Mouse (Mus musculus) limb, embryonic 11.5 days (tissue): Measurements from ENCODE around the gene March9. TPM values are rescaled to one million over a fixed set of nuclear protein-coding genes. Genes with fewer than 3 reads are reported as not detected.

ENCODE experiments used
- ATAC-seq: fragments of 200-750 bp; cut with Nextera tagmentation; 2 replicates; pipeline ENCODE4 v1.8.0; 2017; ENCODE audit warnings: low read depth; ENCODE audit not compliant: insufficient number of reproducible peaks, low FRiP score, low TSS enrichment
- DNase-seq: peaks from one replicate; pipeline ENCODE4 v3.0.0-alpha.2; 2015; ENCODE audit warnings: low spot score
- H3K27ac ChIP-seq: fragments of 300-500 bp; sonication (generic); replicated peaks from 2 replicates; pipeline ENCODE4 v1.5.1; 2014; ENCODE audit warnings: low read depth, mild to moderate bottlenecking, low read length
- H3K27me3 ChIP-seq: fragments of 300-500 bp; sonication (generic); 2 replicates; pipeline ENCODE4 v1.6.1; 2014; ENCODE audit warnings: mild to moderate bottlenecking, low read length, mixed read lengths; ENCODE audit not compliant: control insufficient read depth, insufficient read depth
- H3K36me3 ChIP-seq: fragments of 300-500 bp; sonication (generic); 2 replicates; pipeline ENCODE4 v1.6.1; 2014; ENCODE audit warnings: mild to moderate bottlenecking, low read length, moderate library complexity, mixed read lengths; ENCODE audit not compliant: control insufficient read depth, insufficient read depth
- H3K4me1 ChIP-seq: fragments of 300-500 bp; sonication (generic); 2 replicates; pipeline ENCODE4 v1.6.1; 2014; ENCODE audit warnings: low read length, mixed read lengths; ENCODE audit not compliant: control insufficient read depth, insufficient read depth
- H3K4me2 ChIP-seq: fragments of 300-500 bp; sonication (generic); 2 replicates; pipeline ENCODE4 v1.6.1; 2014; ENCODE audit warnings: low read depth, mild to moderate bottlenecking, moderate library complexity; ENCODE audit not compliant: severe bottlenecking
- H3K4me3 ChIP-seq: fragments of 300-500 bp; sonication (generic); 2 replicates; pipeline ENCODE4 v1.5.1; 2014; ENCODE audit warnings: low read depth, low read length
- H3K9ac ChIP-seq: fragments of 300-500 bp; sonication (generic); 2 replicates; pipeline ENCODE4 v1.6.1; 2014; ENCODE audit warnings: mild to moderate bottlenecking, low read length
- H3K9me3 ChIP-seq: fragments of 300-500 bp; sonication (generic); 2 replicates; pipeline ENCODE4 v1.6.1; 2016; ENCODE audit warnings: low read length; ENCODE audit not compliant: control insufficient read depth
- WGBS: fragments of 180-500 bp; shearing (Covaris S2); extraction: QIAGEN DNeasy Blood & Tissue Kit; methylation state at CpG from one replicate; pipeline ENCODE4 v1.1.7; 2014; 5-methylcytosine and 5-hydroxymethylcytosine counted together
- polyA plus RNA-seq: library from polyadenylated mRNA; unstranded; fragments of >200 nt; fragmentation: Nextera tagmentation; extraction: Ambion mirVana; gene quantifications from 2 replicates; pipeline ENCODE4 v1.2.1, GENCODE M21; 2014

Gene March9
- polyA plus RNA-seq, 1 experiment from 2014 or later: 1.6 TPM

- Histone ChIP-seq H3K27ac (peak overlapping the region; percentile 71), H3K4me1 (peaks cover 11% of the 10 kb centered on the region), H3K9me3 (no peaks in the 10 kb centered on the region), H3K9ac (peak overlapping the region; percentile 73), H3K4me2 (peak overlapping the region; percentile 89), H3K4me3 (peak overlapping the region; percentile 66), H3K27me3 (no peaks in the 10 kb centered on the region), H3K36me3 (peaks cover 32% of the 10 kb centered on the region)
- WGBS: 8% methylated on average over 30 of the region's 30 CpGs
- ATAC-seq (peak; percentile 62; the same call in 1 of the 2 replicates), DNase-seq (peak; percentile 55)
Measured at GRCm38 (mm10) chr10:127069281-127070189, 9.6 kb upstream of the March9 start.

GRCm38 (mm10) chr10:127068360-127069038 lies 8.5 kb upstream of the March9 start:
- H3K27ac ChIP-seq: peak overlapping the region; percentile 56; the same call in 1 of the 2 replicates
- H3K4me3 ChIP-seq: peak overlapping the region; percentile 66
- H3K9me3 ChIP-seq: no peaks in the 10 kb centered on the region
- DNase-seq: no peak
- peak overlapping the region; percentile 73 for H3K9ac ChIP-seq
- H3K36me3 ChIP-seq: peaks cover 32% of the 10 kb centered on the region
- H3K4me1 ChIP-seq: peaks cover 11% of the 10 kb centered on the region
- ATAC-seq: no peak
- H3K4me2 ChIP-seq: peak overlapping the region; percentile 89
- WGBS: 80% methylated on average over 9 of the region's 9 CpGs
- no peaks in the 10 kb centered on the region for H3K27me3 ChIP-seq

DNA sequence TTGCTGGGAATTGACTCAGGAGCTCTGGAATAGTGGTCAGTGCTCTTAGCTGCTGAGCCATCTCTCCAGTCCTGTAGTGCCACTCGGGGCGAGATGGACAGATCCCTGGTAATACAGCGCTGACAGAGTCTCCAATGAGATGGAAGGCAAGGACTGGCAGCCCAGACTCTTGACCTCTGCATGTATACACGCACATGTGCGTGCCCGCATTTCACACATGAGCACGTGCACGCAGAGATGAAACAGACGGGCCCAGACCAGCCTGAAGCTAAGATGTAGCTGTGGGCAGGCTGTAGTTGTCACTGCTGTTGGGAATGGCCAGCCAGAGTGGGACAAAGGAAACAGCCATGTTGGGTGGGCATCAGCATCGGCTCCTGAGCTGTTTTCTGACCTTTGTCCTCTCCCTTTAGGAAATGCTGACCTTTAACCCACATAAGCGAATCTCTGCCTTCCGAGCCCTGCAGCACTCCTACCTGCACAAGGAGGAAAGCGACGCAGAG lies 6.6 kb upstream of the March9 start:
- no peak overlapping the region for H3K4me3 ChIP-seq
- DNase-seq (no peak), ATAC-seq (no peak)
- H3K9me3 ChIP-seq: no peaks in the 10 kb centered on the region
- no peak overlapping the region for H3K27ac ChIP-seq
- peak overlapping the region; percentile 8; the same call in 1 of the 2 replicates for H3K4me2 ChIP-seq
- H3K9ac ChIP-seq: no peak overlapping the region
- H3K4me1 ChIP-seq: peaks cover 11% of the 10 kb centered on the region
- 91% methylated on average over 14 of the region's 14 CpGs for WGBS
- H3K27me3 ChIP-seq: 0 out of 2 replicates have a peak, but pooled peaks cover 2% of the 10 kb centered on the region
- peaks cover 32% of the 10 kb centered on the region for H3K36me3 ChIP-seq

- H3K27me3 ChIP-seq: peaks cover 2% of the 10 kb centered on the region; the same call in 1 of the 2 replicates
- 86% methylated on average over 9 of the region's 9 CpGs for WGBS
- peaks cover 32% of the 10 kb centered on the region for H3K36me3 ChIP-seq
- H3K9me3 ChIP-seq: no peaks in the 10 kb centered on the region
- DNase-seq: no peak
- H3K27ac ChIP-seq: no peak overlapping the region
- ATAC-seq: no peak
- H3K4me1 ChIP-seq: peaks cover 11% of the 10 kb centered on the region
- no peak overlapping the region for H3K9ac ChIP-seq
- H3K4me2 ChIP-seq: no peak overlapping the region
- H3K4me3 ChIP-seq: no peak overlapping the region
Measured at GRCm38 (mm10) chr10:127065981-127066380, 6.0 kb upstream of the March9 start.

DNA sequence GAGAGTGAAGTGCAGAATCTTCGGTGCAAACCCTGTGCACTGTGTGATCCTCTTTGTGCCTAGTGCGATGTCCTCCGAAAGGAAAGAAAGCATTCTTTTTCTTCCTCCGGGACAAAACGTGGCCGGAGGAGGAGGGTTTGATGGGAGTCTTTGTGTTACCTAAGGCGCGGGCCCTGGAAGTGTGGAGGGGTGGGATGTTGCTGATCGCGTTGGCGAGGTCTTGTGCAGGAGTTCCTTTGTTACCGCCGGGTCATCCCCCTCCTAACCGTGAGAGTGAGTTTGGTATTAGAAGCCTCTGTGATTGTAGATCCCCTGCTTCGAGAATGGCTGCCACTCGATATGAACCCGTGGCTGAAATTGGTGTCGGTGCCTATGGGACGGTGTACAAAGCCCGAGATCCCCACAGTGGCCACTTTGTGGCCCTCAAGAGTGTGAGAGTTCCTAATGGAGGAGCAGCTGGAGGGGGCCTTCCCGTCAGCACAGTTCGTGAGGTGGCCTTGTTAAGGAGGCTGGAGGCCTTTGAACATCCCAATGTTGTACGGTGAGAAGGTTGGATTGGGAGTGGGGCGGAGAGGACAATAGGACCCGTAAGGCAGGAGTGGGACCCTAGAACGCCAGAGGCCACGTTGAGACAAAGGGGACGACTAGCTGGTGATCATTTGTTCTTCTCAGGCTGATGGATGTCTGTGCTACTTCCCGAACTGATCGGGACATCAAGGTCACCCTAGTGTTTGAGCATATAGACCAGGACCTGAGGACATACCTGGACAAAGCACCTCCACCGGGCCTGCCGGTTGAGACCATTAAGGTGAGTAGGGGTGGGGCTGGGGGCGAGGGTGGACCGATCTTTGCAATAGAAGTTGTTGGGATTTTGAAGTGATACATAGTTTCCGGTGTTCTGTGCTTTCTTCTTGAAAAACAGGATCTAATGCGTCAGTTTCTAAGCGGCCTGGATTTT lies 4.2 kb upstream of the March9 start:
- H3K4me3 ChIP-seq: peak overlapping the region; percentile 77
- peaks cover 13% of the 10 kb centered on the region for H3K4me1 ChIP-seq
- ATAC-seq (no peak), DNase-seq (peak; percentile 67)
- peak overlapping the region; percentile 76 for H3K4me2 ChIP-seq
- H3K27me3 ChIP-seq: peaks cover 12% of the 10 kb centered on the region
- peaks cover 32% of the 10 kb centered on the region for H3K36me3 ChIP-seq
- no peaks in the 10 kb centered on the region for H3K9me3 ChIP-seq
- peak overlapping the region; percentile 82 for H3K27ac ChIP-seq
- 16% methylated on average over 37 of the region's 37 CpGs for WGBS
- peak overlapping the region; percentile 98 for H3K9ac ChIP-seq

DNA sequence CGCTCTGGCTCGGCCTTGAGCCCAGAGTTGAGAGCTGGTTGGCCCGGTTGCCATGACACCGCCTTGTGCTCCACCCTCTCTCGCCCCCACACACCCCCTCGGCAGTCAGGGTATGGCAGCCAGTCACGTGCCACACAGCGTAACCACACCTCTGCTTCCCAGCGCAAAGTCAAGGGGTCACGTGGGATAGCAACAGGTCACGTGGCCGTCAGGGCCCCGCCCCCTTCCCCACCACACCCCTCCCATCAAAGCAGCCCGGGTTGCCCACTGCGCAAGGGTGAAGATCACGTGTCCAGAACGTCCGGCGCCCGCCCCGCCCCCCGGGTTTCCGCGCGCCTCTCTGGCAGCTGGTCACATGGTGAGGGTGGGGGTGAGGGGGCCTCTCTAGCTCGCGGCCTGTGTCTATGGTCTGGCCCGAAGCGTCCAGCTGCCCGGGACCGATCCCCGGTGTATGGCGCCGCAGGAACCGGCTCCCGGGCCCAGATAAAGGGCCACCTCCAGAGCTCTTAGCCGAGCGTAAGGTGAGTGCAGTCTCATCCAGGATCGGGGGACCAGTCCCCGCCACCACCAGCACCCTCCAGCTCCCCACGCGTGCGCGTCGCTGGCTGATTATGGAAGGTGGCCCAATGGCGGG lies 3.4 kb upstream of the March9 start, which contains the start of gene Cdk4:
Cdk4 (plus strand) TSS at position 296 of the 634 bp plus-strand sequence.
- H3K27me3 ChIP-seq: peaks cover 20% of the 10 kb centered on the region
- H3K36me3 ChIP-seq: peaks cover 32% of the 10 kb centered on the region
- H3K4me1 ChIP-seq: peaks cover 16% of the 10 kb centered on the region
- WGBS: under 1% methylated on average over 46 of the region's 46 CpGs
- H3K4me2 ChIP-seq: peak within 1 kb of the TSS; percentile 76
- H3K9me3 ChIP-seq: no peaks in the 10 kb centered on the region
- H3K4me3 ChIP-seq: peak within 1 kb of the TSS; percentile 77
- peak within 1 kb of the TSS; percentile 82 for H3K27ac ChIP-seq
- DNase-seq (peak; percentile 99), ATAC-seq (peak; percentile 94)
- H3K9ac ChIP-seq: peak within 1 kb of the TSS; percentile 98

- Histone ChIP-seq H3K27me3 (peaks cover 21% of the 10 kb centered on the region), H3K9me3 (no peaks in the 10 kb centered on the region), H3K9ac (no peak overlapping the region), H3K4me2 (no peak overlapping the region), H3K36me3 (peaks cover 26% of the 10 kb centered on the region), H3K27ac (no peak overlapping the region), H3K4me3 (no peak overlapping the region), H3K4me1 (peaks cover 17% of the 10 kb centered on the region)
- WGBS: 82% methylated on average over 5 of the region's 5 CpGs
- DNase-seq (no peak), ATAC-seq (no peak)
Measured at GRCm38 (mm10) chr10:127062503-127062902, 2.5 kb upstream of the March9 start.
